Mouse (Mus musculus) kidney, adult 2 months (tissue): Measurements from ENCODE around the gene Tomm70a. TPM values are rescaled to one million over a fixed set of nuclear protein-coding genes. Genes with fewer than 3 reads are reported as not detected.
A peak's percentile ranks its signal among the peaks of the same experiment; 100 is the strongest.

ENCODE experiments used
- DNase-seq: peaks from one replicate; pipeline ENCODE4 v3.0.0; 2021
- H3K27ac ChIP-seq: fragments of 200-500 bp; 2 replicates; pipeline ENCODE4 v1.5.1; 2012; ENCODE audit warnings: low read depth, low read length, control low read depth, inconsistent platforms; ENCODE audit not compliant: insufficient read depth
- H3K27me3 ChIP-seq: fragments of 200-500 bp; replicated peaks from 2 replicates; pipeline ENCODE4 v1.6.1; 2012; ENCODE audit warnings: mild to moderate bottlenecking, moderate library complexity, low read length, inconsistent platforms; ENCODE audit not compliant: control insufficient read depth, insufficient read depth
- H3K36me3 ChIP-seq: fragments of 200-500 bp; 2 replicates; pipeline ENCODE4 v1.6.1; 2012; ENCODE audit warnings: mild to moderate bottlenecking, moderate library complexity, low read length, inconsistent platforms; ENCODE audit not compliant: control insufficient read depth, insufficient read depth
- H3K4me1 ChIP-seq: fragments of 200-500 bp; 2 replicates; pipeline ENCODE4 v1.6.1; 2011; ENCODE audit warnings: low read length; ENCODE audit not compliant: control insufficient read depth, insufficient read depth
- H3K4me3 ChIP-seq: fragments of 200-500 bp; 2 replicates; pipeline ENCODE4 v1.5.1; 2011; ENCODE audit warnings: mild to moderate bottlenecking, low read depth, low read length, control low read depth; ENCODE audit not compliant: insufficient read depth
- CTCF ChIP-seq: fragments of 200-500 bp; conservative IDR thresholded peaks from 2 replicates; pipeline ENCODE4 v1.5.1; 2011; ENCODE audit warnings: low read depth, mild to moderate bottlenecking, control low read depth, low read length, moderate library complexity, mixed read lengths; ENCODE audit not compliant: insufficient read depth, insufficient read length
- POLR2A ChIP-seq: fragments of 200-500 bp; IDR thresholded peaks from one replicate; pipeline ENCODE4 v1.6.1; 2011; ENCODE audit warnings: low read depth, low read length, control low read depth
- WGBS: fragments of 180-500 bp; shearing (Covaris S2); methylation state at CpG from one replicate; pipeline ENCODE4 v1.1.7; 2018; 5-methylcytosine and 5-hydroxymethylcytosine counted together
- polyA plus RNA-seq: library from polyadenylated mRNA; depleted of rRNA; stranded (reverse); fragments of >200 nt; gene quantifications from 2 replicates; pipeline ENCODE4 v1.2.3, GENCODE M21; 2012; rRNA removed

The Tomm70a gene
- polyA plus RNA-seq, 1 experiment = 12.5 TPM

- no peaks in the 10 kb centered on the region for H3K4me1 ChIP-seq
- H3K27ac ChIP-seq = no peak overlapping the region
- no peak for DNase-seq
- WGBS = 91% methylated on average over 4 of the region's 4 CpGs
- H3K4me3 ChIP-seq = no peak overlapping the region
- H3K36me3 ChIP-seq = peaks cover 9% of the 10 kb centered on the region
- no peaks in the 10 kb centered on the region for H3K27me3 ChIP-seq
- no peak for TF ChIP-seq POLR2A
- TF ChIP-seq CTCF = no peak
Measured at GRCm38 (mm10) chr16:57186618-57187017, 65.1 kb downstream of the Tomm70a start.

GRCm38 (mm10) chr16:57189493-57189892 lies 68.0 kb downstream of the Tomm70a start:
- 62% methylated on average over 2 of the region's 2 CpGs for WGBS
- H3K4me1 ChIP-seq = no peaks in the 10 kb centered on the region
- H3K27me3 ChIP-seq = no peaks in the 10 kb centered on the region
- no peak overlapping the region for H3K27ac ChIP-seq
- no peak overlapping the region for H3K4me3 ChIP-seq
- DNase-seq = peak; percentile 19
- peaks cover 4% of the 10 kb centered on the region for H3K36me3 ChIP-seq
- no peak for TF ChIP-seq POLR2A
- TF ChIP-seq CTCF = no peak

- Histone ChIP-seq H3K4me1 (no peaks in the 10 kb centered on the region), H3K4me3 (no peak overlapping the region), H3K27me3 (no peaks in the 10 kb centered on the region), H3K27ac (no peak overlapping the region), H3K36me3 (peaks cover 6% of the 10 kb centered on the region)
- 87% methylated on average over 8 of the region's 8 CpGs for WGBS
- DNase-seq = no peak
- TF ChIP-seq CTCF (no peak), POLR2A (no peak)
Measured at GRCm38 (mm10) chr16:57190390-57190789, 68.9 kb downstream of the Tomm70a start.

GRCm38 (mm10) chr16:57191214-57191613 lies 69.7 kb downstream of the Tomm70a start:
- Histone ChIP-seq H3K36me3 (peaks cover 6% of the 10 kb centered on the region), H3K4me1 (no peaks in the 10 kb centered on the region), H3K27me3 (no peaks in the 10 kb centered on the region), H3K4me3 (no peak overlapping the region), H3K27ac (no peak overlapping the region)
- TF ChIP-seq POLR2A = no peak
- TF ChIP-seq CTCF = no peak
- 93% methylated on average over 14 of the region's 14 CpGs for WGBS
- DNase-seq = no peak

GRCm38 (mm10) chr16:57196590-57196989 lies 75.1 kb downstream of the Tomm70a start:
- Histone ChIP-seq H3K4me1 (no peaks in the 10 kb centered on the region), H3K36me3 (peaks cover 2% of the 10 kb centered on the region), H3K27ac (no peak overlapping the region), H3K27me3 (no peaks in the 10 kb centered on the region), H3K4me3 (no peak overlapping the region)
- TF ChIP-seq POLR2A (no peak), CTCF (no peak)
- no peak for DNase-seq
- WGBS = 79% methylated on average over 5 of the region's 5 CpGs

GRCm38 (mm10) chr16:57197281-57197680 lies 75.8 kb downstream of the Tomm70a start:
- Histone ChIP-seq H3K4me3 (no peak overlapping the region), H3K4me1 (no peaks in the 10 kb centered on the region), H3K36me3 (peaks cover 2% of the 10 kb centered on the region), H3K27ac (no peak overlapping the region), H3K27me3 (no peaks in the 10 kb centered on the region)
- WGBS = 52% methylated on average over 3 of the region's 3 CpGs
- TF ChIP-seq POLR2A = no peak
- DNase-seq = peak; percentile 10

Other genes starting within 250 kb of the Tomm70a start
- gene Tmem45a, start 235.5 kb upstream of the Tomm70a start, polyA plus RNA-seq = 1.7 and 2.0 TPM in 2 replicates
- not detected in 2 replicates for gene Lnp1, start 193.6 kb upstream of the Tomm70a start, polyA plus RNA-seq
- not detected in 2 replicates for gene Tmem45a2, start 50.3 kb upstream of the Tomm70a start, polyA plus RNA-seq
- 75.3 and 83.7 TPM in 2 replicates for gene Nit2, start 45.6 kb downstream of the Tomm70a start, polyA plus RNA-seq
- 8.6 and 10.7 TPM in 2 replicates for gene Tbc1d23, start 109.8 kb downstream of the Tomm70a start, polyA plus RNA-seq
- not detected in 2 replicates for gene Tmem30c, start 171.2 kb downstream of the Tomm70a start, polyA plus RNA-seq
- 4.9 and 6.9 TPM in 2 replicates for gene Filip1l, start 231.4 kb downstream of the Tomm70a start, polyA plus RNA-seq